Mouse (Mus musculus) ES-Bruce4 (cell line): ENCODE results near the gene Zcchc17.

ENCODE experiments used
- CTCF ChIP-seq: IDR thresholded peaks from one replicate; pipeline ENCODE4 v1.8.1; 2011; ENCODE audit warnings: low read depth, low read length
- EP300 ChIP-seq: IDR thresholded peaks from 2 replicates; pipeline ENCODE4 v1.6.1; 2011; ENCODE audit warnings: low read depth, low read length; ENCODE audit not compliant: insufficient read depth
- POLR2A ChIP-seq: IDR thresholded peaks from one replicate; pipeline ENCODE4 v1.8.1; 2011; ENCODE audit warnings: low read length; ENCODE audit not compliant: insufficient read depth

GRCm38 (mm10) chr4:130266601-130267000, 93.1 kb downstream of the Zcchc17 start:
- TF ChIP-seq CTCF (no peak), POLR2A (no peak), EP300 (no peak)
